Mouse (Mus musculus): ENCODE data around the gene Trmt2b. TPM values are rescaled to one million over a fixed set of nuclear protein-coding genes. Genes with fewer than 3 reads are reported as not detected.

Trmt2b gene
- polyA plus RNA-seq, 1 experiment: 4.4 TPM

DNA sequence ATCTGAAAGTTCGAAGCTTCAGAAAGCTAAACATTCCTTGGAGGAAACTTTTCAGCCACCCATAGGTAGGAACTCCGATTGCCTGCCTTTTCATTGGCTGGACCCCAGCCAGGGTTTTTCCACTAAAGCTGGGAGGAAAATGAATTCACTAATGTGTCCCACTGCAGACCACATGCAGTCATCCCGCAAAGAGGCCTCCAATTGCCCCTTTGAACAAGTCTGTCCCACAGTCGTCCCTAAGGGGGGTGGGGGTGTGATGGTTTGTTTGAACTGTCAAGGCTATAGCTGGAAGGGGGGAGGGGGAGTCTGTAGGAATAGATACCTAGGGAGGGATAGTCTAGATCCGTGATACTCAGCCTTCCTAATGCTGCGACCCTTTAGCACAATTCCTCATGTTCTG, 1.1 kb downstream of the Trmt2b start:
- Histone ChIP-seq H3K4me1 (ENCODE audit: control insufficient read depth, insufficient read depth, insufficient read length, low read length) (0 out of 2 replicates have a peak, but pooled peaks cover 2% of the 10 kb centered on the region), H3K36me3 (ENCODE audit: control insufficient read depth, insufficient read depth, low read length) (no peaks in the 10 kb centered on the region), H3K27me3 (ENCODE audit: control insufficient read depth, insufficient read depth, low read length) (no peaks in the 10 kb centered on the region), H3K4me3 (ENCODE audit: low read depth, low read length) (peak overlapping the region; percentile 49), H3K27ac (ENCODE audit: insufficient read depth, low read depth, low read length) (no peak overlapping the region)
- no peak for TF ChIP-seq POLR2A (IDR thresholded peaks at IDR 0.05; ENCODE audit: low read depth, low read length)
- TF ChIP-seq CTCF (IDR thresholded peaks at IDR 0.05; ENCODE audit: extremely low read depth, insufficient read length, insufficient replicate concordance, low read depth, low read length): no peak
- 18% methylated on average over 6 of the region's 6 CpGs for WGBS

- TF ChIP-seq POLR2A (IDR thresholded peaks at IDR 0.05; ENCODE audit: low read depth, low read length) (no peak), CTCF (IDR thresholded peaks at IDR 0.05; ENCODE audit: extremely low read depth, insufficient read length, insufficient replicate concordance, low read depth, low read length) (no peak)
- Histone ChIP-seq H3K27me3 (ENCODE audit: control insufficient read depth, insufficient read depth, low read length) (no peaks in the 10 kb centered on the region), H3K4me3 (ENCODE audit: low read depth, low read length) (no peak overlapping the region), H3K4me1 (ENCODE audit: control insufficient read depth, insufficient read depth, insufficient read length, low read length) (no peaks in the 10 kb centered on the region), H3K27ac (ENCODE audit: insufficient read depth, low read depth, low read length) (no peak overlapping the region), H3K36me3 (ENCODE audit: control insufficient read depth, insufficient read depth, low read length) (peaks cover 34% of the 10 kb centered on the region)
- WGBS: 90% methylated on average over 11 of the region's 11 CpGs
These were observed 14.7 kb downstream of the Trmt2b start for GRCm38 (mm10) chrX:134262129-134262528.

- no peak overlapping the region for H3K27ac ChIP-seq (ENCODE audit: insufficient read depth, low read depth, low read length)
- no peaks in the 10 kb centered on the region for H3K4me1 ChIP-seq (ENCODE audit: control insufficient read depth, insufficient read depth, insufficient read length, low read length)
- WGBS: 63% methylated on average over 5 of the region's 5 CpGs
- TF ChIP-seq POLR2A (IDR thresholded peaks at IDR 0.05; ENCODE audit: low read depth, low read length) (no peak), CTCF (IDR thresholded peaks at IDR 0.05; ENCODE audit: extremely low read depth, insufficient read length, insufficient replicate concordance, low read depth, low read length) (no peak)
- no peak overlapping the region for H3K4me3 ChIP-seq (ENCODE audit: low read depth, low read length)
- no peaks in the 10 kb centered on the region for H3K27me3 ChIP-seq (ENCODE audit: control insufficient read depth, insufficient read depth, low read length)
- peaks cover 30% of the 10 kb centered on the region for H3K36me3 ChIP-seq (ENCODE audit: control insufficient read depth, insufficient read depth, low read length)
These were observed 15.6 kb downstream of the Trmt2b start for GRCm38 (mm10) chrX:134261191-134261590.

DNA sequence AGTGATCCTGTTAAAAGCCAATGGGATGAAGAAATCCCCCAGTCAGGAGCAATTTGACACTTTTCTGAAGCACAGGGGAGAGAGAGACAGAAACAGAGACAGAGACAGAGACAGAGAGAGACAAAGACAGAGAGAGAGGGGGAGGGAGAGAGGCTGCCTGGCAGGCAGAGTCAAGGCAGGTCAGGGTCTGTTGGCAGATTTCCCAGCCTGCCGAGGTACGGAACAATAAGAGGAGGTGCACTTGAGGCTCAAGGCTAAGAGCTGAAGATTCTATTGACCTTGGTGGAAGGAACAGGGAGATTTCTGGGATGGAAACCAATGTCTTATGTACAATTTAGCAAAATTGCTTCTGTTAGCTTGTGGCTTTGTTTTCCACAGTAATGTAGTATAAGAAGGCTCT, 28.6 kb downstream of the Trmt2b start:
- peaks cover 3% of the 10 kb centered on the region; the same call in 1 of the 2 replicates for H3K36me3 ChIP-seq (ENCODE audit: control insufficient read depth, insufficient read depth, low read length)
- TF ChIP-seq POLR2A (IDR thresholded peaks at IDR 0.05; ENCODE audit: low read depth, low read length) (no peak), CTCF (IDR thresholded peaks at IDR 0.05; ENCODE audit: extremely low read depth, insufficient read length, insufficient replicate concordance, low read depth, low read length) (no peak)
- 42% methylated on average over 2 of the region's 2 CpGs for WGBS
- no peaks in the 10 kb centered on the region for H3K27me3 ChIP-seq (ENCODE audit: control insufficient read depth, insufficient read depth, low read length)
- no peak overlapping the region for H3K4me3 ChIP-seq (ENCODE audit: low read depth, low read length)
- no peaks in the 10 kb centered on the region for H3K4me1 ChIP-seq (ENCODE audit: control insufficient read depth, insufficient read depth, insufficient read length, low read length)
- H3K27ac ChIP-seq (ENCODE audit: insufficient read depth, low read depth, low read length): no peak overlapping the region

DNA sequence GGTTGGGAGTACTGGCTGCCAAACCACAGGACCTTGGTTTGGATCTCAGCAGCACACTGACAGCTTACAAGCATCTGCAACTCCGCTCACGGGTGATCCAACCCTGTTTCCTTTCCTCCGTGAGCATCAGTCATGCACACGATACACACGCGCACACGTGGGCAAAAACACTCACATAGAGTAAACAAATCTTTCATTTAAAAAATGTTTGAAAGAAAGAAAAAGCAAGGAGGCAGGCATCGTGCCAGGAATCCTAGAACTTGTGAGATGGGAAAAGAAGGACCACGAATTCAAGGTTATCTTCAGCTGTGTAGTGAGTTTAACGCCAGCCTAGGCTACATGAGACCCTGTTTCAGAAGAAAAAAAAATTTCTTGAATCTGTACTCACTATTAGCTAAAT, 30.8 kb downstream of the Trmt2b start:
- 80% methylated on average over 10 of the region's 10 CpGs for WGBS
- Histone ChIP-seq H3K36me3 (ENCODE audit: control insufficient read depth, insufficient read depth, low read length) (peaks cover 6% of the 10 kb centered on the region), H3K27me3 (ENCODE audit: control insufficient read depth, insufficient read depth, low read length) (no peaks in the 10 kb centered on the region), H3K4me3 (ENCODE audit: low read depth, low read length) (no peak overlapping the region), H3K4me1 (ENCODE audit: control insufficient read depth, insufficient read depth, insufficient read length, low read length) (no peaks in the 10 kb centered on the region), H3K27ac (ENCODE audit: insufficient read depth, low read depth, low read length) (no peak overlapping the region)
- TF ChIP-seq POLR2A (IDR thresholded peaks at IDR 0.05; ENCODE audit: low read depth, low read length): no peak
- TF ChIP-seq CTCF (IDR thresholded peaks at IDR 0.05; ENCODE audit: extremely low read depth, insufficient read length, insufficient replicate concordance, low read depth, low read length): no peak

GRCm38 (mm10) chrX:134238266-134238665, 38.5 kb downstream of the Trmt2b start:
- Histone ChIP-seq H3K36me3 (ENCODE audit: control insufficient read depth, insufficient read depth, low read length) (peaks cover 25% of the 10 kb centered on the region), H3K4me3 (ENCODE audit: low read depth, low read length) (no peak overlapping the region), H3K27ac (ENCODE audit: insufficient read depth, low read depth, low read length) (no peak overlapping the region), H3K4me1 (ENCODE audit: control insufficient read depth, insufficient read depth, insufficient read length, low read length) (no peaks in the 10 kb centered on the region), H3K27me3 (ENCODE audit: control insufficient read depth, insufficient read depth, low read length) (no peaks in the 10 kb centered on the region)
- TF ChIP-seq POLR2A (IDR thresholded peaks at IDR 0.05; ENCODE audit: low read depth, low read length): no peak
- 83% methylated on average over 10 of the region's 10 CpGs for WGBS

- 91% methylated on average over 1 of the region's 1 CpGs for WGBS
These were observed 43.7 kb downstream of the Trmt2b start for GRCm38 (mm10) chrX:134233048-134233447.

GRCm38 (mm10) chrX:134221856-134222255, 54.9 kb downstream of the Trmt2b start, which contains the start of gene Nox1:
Gene Nox1 (minus strand): TSS chrX:134221956.
- H3K27ac ChIP-seq (ENCODE audit: insufficient read depth, low read depth, low read length): no peak within 1 kb of the TSS
- TF ChIP-seq CTCF (IDR thresholded peaks at IDR 0.05; ENCODE audit: extremely low read depth, insufficient read length, insufficient replicate concordance, low read depth, low read length) (no peak), POLR2A (IDR thresholded peaks at IDR 0.05; ENCODE audit: low read depth, low read length) (no peak)
- peaks cover 23% of the 10 kb centered on the region for H3K36me3 ChIP-seq (ENCODE audit: control insufficient read depth, insufficient read depth, low read length)
- no peaks in the 10 kb centered on the region for H3K4me1 ChIP-seq (ENCODE audit: control insufficient read depth, insufficient read depth, insufficient read length, low read length)
- WGBS: 65% methylated on average over 4 of the region's 4 CpGs
- H3K27me3 ChIP-seq (ENCODE audit: control insufficient read depth, insufficient read depth, low read length): no peaks in the 10 kb centered on the region
- no peak within 1 kb of the TSS for H3K4me3 ChIP-seq (ENCODE audit: low read depth, low read length)

More at GRCm38 (mm10) chrX:134233048-134233447, 43.7 kb downstream of the Trmt2b start:
- H3K27me3 ChIP-seq (ENCODE audit: control insufficient read depth, insufficient read depth, low read length): no peaks in the 10 kb centered on the region
- no peak overlapping the region for H3K4me3 ChIP-seq (ENCODE audit: low read depth, low read length)
- TF ChIP-seq POLR2A (IDR thresholded peaks at IDR 0.05; ENCODE audit: low read depth, low read length): no peak
- TF ChIP-seq CTCF (IDR thresholded peaks at IDR 0.05; ENCODE audit: extremely low read depth, insufficient read length, insufficient replicate concordance, low read depth, low read length): no peak
- H3K4me1 ChIP-seq (ENCODE audit: control insufficient read depth, insufficient read depth, insufficient read length, low read length): no peaks in the 10 kb centered on the region
- peaks cover 2% of the 10 kb centered on the region for H3K36me3 ChIP-seq (ENCODE audit: control insufficient read depth, insufficient read depth, low read length)
- H3K27ac ChIP-seq (ENCODE audit: insufficient read depth, low read depth, low read length): no peak overlapping the region

Measured in small intestine, adult 2 months (tissue).